Mouse (Mus musculus) naive thymus-derived CD4-positive, alpha-beta T cell, adult 5 months (primary cell): ENCODE data around the gene Exoc2. TPM values are rescaled to one million over a fixed set of nuclear protein-coding genes. Genes with fewer than 3 reads are reported as not detected.

Experiments used
- polyA plus RNA-seq: library from polyadenylated mRNA; unstranded; fragments of 100-300 nt; shearing (Covaris generic); gene quantifications from one replicate; pipeline ENCODE4 v1.2.1, GENCODE M21; 2017

Exoc2 gene
- 69.0 TPM for polyA plus RNA-seq

DNA sequence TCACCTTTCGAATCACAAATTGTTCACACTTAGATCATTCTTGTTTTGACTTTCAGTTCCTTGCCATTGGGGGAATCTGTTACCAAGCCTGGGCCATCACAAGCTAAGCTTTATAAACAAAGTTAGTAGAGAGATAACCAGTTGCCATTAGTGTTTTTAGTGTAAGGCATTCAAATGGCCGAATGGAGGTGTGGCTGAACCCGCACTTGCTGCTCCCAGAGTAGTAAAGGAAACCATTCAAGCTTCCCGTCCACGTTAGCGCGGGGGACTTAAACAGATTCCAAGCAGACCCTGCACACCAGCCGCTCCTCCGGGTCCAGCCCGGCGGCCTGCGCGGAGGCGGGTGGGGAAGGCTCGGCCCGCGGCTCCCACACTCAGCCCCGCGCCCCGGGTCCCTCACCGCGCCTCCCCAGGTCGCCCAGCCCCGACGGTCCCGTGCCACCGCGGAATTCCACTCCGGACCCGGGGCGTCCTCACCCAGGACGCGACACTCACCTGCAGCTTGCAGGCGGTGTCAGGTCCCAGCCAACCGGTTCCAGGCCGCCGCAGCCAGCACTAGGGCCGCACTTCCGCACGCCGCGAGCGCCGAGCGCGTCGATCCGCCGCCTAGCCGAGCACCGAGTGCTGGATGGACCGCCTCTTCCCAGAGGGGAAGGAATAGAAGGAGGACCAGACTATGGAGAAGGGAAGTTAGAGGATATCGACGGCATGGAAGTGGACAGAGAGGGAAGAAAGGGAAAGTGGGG lies at the start of gene Exoc2, which contains the start of gene Gm5447:
Gene Exoc2, minus strand, starts transcription at position 593 of the 746 bp plus-strand sequence.
Gene Gm5447, plus strand, starts transcription at position 704 of the 746 bp plus-strand sequence.

DNA sequence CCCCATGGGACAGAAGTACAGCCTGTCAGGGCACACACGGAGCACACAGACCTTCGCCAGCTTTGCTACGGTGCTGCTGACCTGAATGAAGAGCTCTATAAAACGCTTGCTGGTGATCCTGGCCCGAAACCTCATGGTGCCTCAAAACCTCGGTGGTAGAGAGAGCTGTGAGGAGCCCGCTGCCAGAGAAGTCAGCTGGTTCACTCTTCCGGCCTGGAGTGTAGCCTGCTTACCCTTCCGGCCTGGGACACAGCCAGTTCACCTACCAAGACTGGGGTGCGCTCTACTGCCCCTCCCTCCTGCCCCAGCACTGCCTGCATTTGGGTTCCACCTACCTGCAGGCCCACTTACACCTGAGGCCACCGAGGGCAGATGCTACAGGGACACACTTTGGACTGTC lies 26.4 kb downstream of the Exoc2 start, which contains the start of gene Hus1b:
Gene Hus1b, minus strand, starts transcription at position 220 of the 400 bp plus-strand sequence.

Other genes starting within 250 kb of the Exoc2 start
- gene Irf4, start 224.9 kb downstream of the Exoc2 start, polyA plus RNA-seq = 12.2 TPM
- 0.68 TPM for gene Hus1b, start 26.3 kb downstream of the Exoc2 start, polyA plus RNA-seq
- gene Gm5447, start 111 bp upstream of the Exoc2 start, polyA plus RNA-seq = not detected